Mouse (Mus musculus): ENCODE measurements around the gene Tmem30b. TPM values are rescaled to one million over a fixed set of nuclear protein-coding genes. Genes with fewer than 3 reads are reported as not detected.

Gene Tmem30b
- total RNA-seq (2021), result under 1 TPM; 0.08 to 0.13 TPM

- DNase-seq (ENCODE audit: low spot score), result no peak
- intact Hi-C loops (cut with DNase I), result no loop called here
These were observed at the start of gene Tmem30b for GRCm38 (mm10) chr12:73546086-73546711. Gene Tmem30b (minus strand): TSS chr12:73546392.

- intact Hi-C loops (cut with DNase I), result no loop called here
- no peak for DNase-seq (ENCODE audit: low spot score)
These were observed 49.0 kb upstream of the Tmem30b start for GRCm38 (mm10) chr12:73595226-73595625.

- DNase-seq (ENCODE audit: low spot score), result no peak
- intact Hi-C loops (cut with DNase I), result loop anchor here (5.0 kb wide), 1 partner anchor 78 kb away; no protein-coding TSS in a partner anchor
These were observed 48.1 kb upstream of the Tmem30b start for GRCm38 (mm10) chr12:73594177-73594745.

GRCm38 (mm10) chr12:73593021-73593798 is 47.0 kb upstream of the Tmem30b start:
- intact Hi-C loops (cut with DNase I), result loop anchor here (5.0 kb wide), 1 partner anchor 79 kb away; no protein-coding TSS in a partner anchor
- DNase-seq (ENCODE audit: low spot score), result no peak

- peak; percentile 77 for DNase-seq (ENCODE audit: low spot score)
- intact Hi-C loops (cut with DNase I), result loop anchor here (5.0 kb wide), 1 partner anchor 81 kb away; no protein-coding TSS in a partner anchor
These were observed 45.4 kb upstream of the Tmem30b start for GRCm38 (mm10) chr12:73591625-73592024.

- intact Hi-C loops (cut with DNase I), result loop anchor here (5.0 kb wide), 1 partner anchor 82 kb away; no protein-coding TSS in a partner anchor
- DNase-seq (ENCODE audit: low spot score), result no peak
These were observed 44.6 kb upstream of the Tmem30b start for GRCm38 (mm10) chr12:73590627-73591276.

- no peak for DNase-seq (ENCODE audit: low spot score)
- intact Hi-C loops (cut with DNase I), result loop anchor here (5.0 kb wide), 1 partner anchor 45 kb away; no protein-coding TSS in a partner anchor
These were observed 41.1 kb upstream of the Tmem30b start for GRCm38 (mm10) chr12:73587262-73587661.

- intact Hi-C loops (cut with DNase I), result loop anchor here (2.0 to 5.0 kb wide), 2 partner anchors 46 to 107 kb away; no protein-coding TSS in a partner anchor
- no peak for DNase-seq (ENCODE audit: low spot score)
These were observed 39.7 kb upstream of the Tmem30b start for GRCm38 (mm10) chr12:73585850-73586249.

GRCm38 (mm10) chr12:73585241-73585801 is 39.1 kb upstream of the Tmem30b start:
- no peak for DNase-seq (ENCODE audit: low spot score)
- intact Hi-C loops (cut with DNase I), result loop anchor here (2.0 to 5.0 kb wide), 2 partner anchors 47 to 107 kb away; no protein-coding TSS in a partner anchor

GRCm38 (mm10) chr12:73584610-73585240 is 38.5 kb upstream of the Tmem30b start, which contains the start of gene Prkch:
Gene Prkch (plus strand): TSS chr12:73584796.
- intact Hi-C loops (cut with DNase I), result loop anchor here (2.0 to 5.0 kb wide), 2 partner anchors 48 to 108 kb away; no protein-coding TSS in a partner anchor
- peak; percentile 80 for DNase-seq (ENCODE audit: low spot score)

- DNase-seq (ENCODE audit: low spot score), result peak; percentile 61
- intact Hi-C loops (cut with DNase I), result loop anchor here (2.0 kb wide), 1 partner anchor 109 kb away; no protein-coding TSS in a partner anchor
These were observed 37.8 kb upstream of the Tmem30b start for GRCm38 (mm10) chr12:73583813-73584609.

- intact Hi-C loops (cut with DNase I), result no loop called here
- DNase-seq (ENCODE audit: low spot score), result no peak
These were observed 37.1 kb upstream of the Tmem30b start for GRCm38 (mm10) chr12:73583318-73583717.

- DNase-seq (ENCODE audit: low spot score), result no peak
- intact Hi-C loops (cut with DNase I), result no loop called here
These were observed 34.6 kb upstream of the Tmem30b start for GRCm38 (mm10) chr12:73580811-73581210.

- no peak for DNase-seq (ENCODE audit: low spot score)
- intact Hi-C loops (cut with DNase I), result no loop called here
These were observed 31.9 kb upstream of the Tmem30b start for GRCm38 (mm10) chr12:73578141-73578540.

- intact Hi-C loops (cut with DNase I), result no loop called here
- no peak for DNase-seq (ENCODE audit: low spot score)
These were observed 28.4 kb upstream of the Tmem30b start for GRCm38 (mm10) chr12:73574632-73575031.

GRCm38 (mm10) chr12:73565620-73565969 is 19.4 kb upstream of the Tmem30b start:
- intact Hi-C loops (cut with DNase I), result loop anchor here (10.0 kb wide), 2 partner anchors 339 to 729 kb away; partner anchors contain the start of gene Hif1a
- DNase-seq (ENCODE audit: low spot score), result no peak

- no peak for DNase-seq (ENCODE audit: low spot score)
These were observed 18.8 kb upstream of the Tmem30b start for GRCm38 (mm10) chr12:73564795-73565619.

More at GRCm38 (mm10) chr12:73564795-73565619, 18.8 kb upstream of the Tmem30b start:
- intact Hi-C loops (cut with DNase I), result loop anchor here (1.0 to 10.0 kb wide), 4 partner anchors 128 to 730 kb away; partner anchors contain the start of gene Hif1a

All from heart, postnatal 25 days (tissue).